Mouse (Mus musculus): ENCODE data around the gene Parva.

Gene Parva

GRCm38 (mm10) chr7:112423438-112423837 lies 3.9 kb upstream of the Parva start:
- DNase-seq (ENCODE audit: low read depth, low spot score): no peak

- DNase-seq (ENCODE audit: low read depth, low spot score): no peak
Observed at GRCm38 (mm10) chr7:112426811-112427210, 494 bp upstream of the Parva start.

GRCm38 (mm10) chr7:112428158-112428535 lies 842 bp downstream of the Parva start:
- no peak for DNase-seq (ENCODE audit: low read depth, low spot score)

GRCm38 (mm10) chr7:112439846-112440245 lies 12.5 kb downstream of the Parva start:
- DNase-seq (ENCODE audit: low read depth, low spot score): no peak

GRCm38 (mm10) chr7:112444152-112444984 lies 17.1 kb downstream of the Parva start:
- no peak for DNase-seq (ENCODE audit: low read depth, low spot score)

- no peak for DNase-seq (ENCODE audit: low read depth, low spot score)
Observed at GRCm38 (mm10) chr7:112444985-112445367, 17.7 kb downstream of the Parva start.

GRCm38 (mm10) chr7:112446498-112446897 lies 19.2 kb downstream of the Parva start:
- no peak for DNase-seq (ENCODE audit: low read depth, low spot score)

GRCm38 (mm10) chr7:112449954-112450700 lies 22.8 kb downstream of the Parva start:
- DNase-seq (ENCODE audit: low read depth, low spot score): no peak

- DNase-seq (ENCODE audit: low read depth, low spot score): no peak
Observed at GRCm38 (mm10) chr7:112452471-112452870, 25.2 kb downstream of the Parva start.

GRCm38 (mm10) chr7:112453805-112454214 lies 26.5 kb downstream of the Parva start:
- DNase-seq (ENCODE audit: low read depth, low spot score): no peak

GRCm38 (mm10) chr7:112454380-112454779 lies 27.1 kb downstream of the Parva start:
- no peak for DNase-seq (ENCODE audit: low read depth, low spot score)

GRCm38 (mm10) chr7:112454951-112455350 lies 27.6 kb downstream of the Parva start:
- no peak for DNase-seq (ENCODE audit: low read depth, low spot score)

GRCm38 (mm10) chr7:112455566-112456110 lies 28.3 kb downstream of the Parva start:
- DNase-seq (ENCODE audit: low read depth, low spot score): no peak

GRCm38 (mm10) chr7:112457373-112457772 lies 30.1 kb downstream of the Parva start:
- no peak for DNase-seq (ENCODE audit: low read depth, low spot score)

- no peak for DNase-seq (ENCODE audit: low read depth, low spot score)
Observed at GRCm38 (mm10) chr7:112457920-112458319, 30.6 kb downstream of the Parva start.

- no peak for DNase-seq (ENCODE audit: low read depth, low spot score)
Observed at GRCm38 (mm10) chr7:112458440-112458839, 31.1 kb downstream of the Parva start.

- no peak for DNase-seq (ENCODE audit: low read depth, low spot score)
Observed at GRCm38 (mm10) chr7:112463074-112463473, 35.8 kb downstream of the Parva start.

- DNase-seq (ENCODE audit: low read depth, low spot score): no peak
Observed at GRCm38 (mm10) chr7:112465920-112466319, 38.6 kb downstream of the Parva start.

- no peak for DNase-seq (ENCODE audit: low read depth, low spot score)
Observed at GRCm38 (mm10) chr7:112466786-112467185, 39.5 kb downstream of the Parva start.

GRCm38 (mm10) chr7:112467687-112468111 lies 40.4 kb downstream of the Parva start:
- no peak for DNase-seq (ENCODE audit: low read depth, low spot score)

- DNase-seq (ENCODE audit: low read depth, low spot score): peak; percentile 13
Observed at GRCm38 (mm10) chr7:112469817-112470216, 42.5 kb downstream of the Parva start.

GRCm38 (mm10) chr7:112471316-112471715 lies 44.0 kb downstream of the Parva start:
- no peak for DNase-seq (ENCODE audit: low read depth, low spot score)

All from CD4-positive helper T cell, adult 2 months (primary cell).